Mouse (Mus musculus) ES-Bruce4 (cell line): ENCODE results near the gene Acot7.

Experiments used
- CTCF ChIP-seq: IDR thresholded peaks from one replicate; pipeline ENCODE4 v1.8.1; 2011; ENCODE audit warnings: low read depth, low read length
- EP300 ChIP-seq: IDR thresholded peaks from 2 replicates; pipeline ENCODE4 v1.6.1; 2011; ENCODE audit warnings: low read depth, low read length; ENCODE audit not compliant: insufficient read depth

- TF ChIP-seq CTCF (no peak), EP300 (no peak)
These were observed 87.9 kb downstream of the Acot7 start for GRCm38 (mm10) chr4:152265791-152266190.
